Mouse (Mus musculus) gastrocnemius, adult 18-20 months (tissue): ENCODE measurements at regions not wholly inside any gene's neighbourhood (a gene's known extent, or its start where the extent isn't known, plus 50 kb on each side); places are given as distances from the start of the nearest gene placed in this dataset.
A peak's percentile ranks its signal among the peaks of the same experiment; 100 is the strongest.

ENCODE experiments used
- DNase-seq: peaks from one replicate; pipeline ENCODE4 v3.0.0; 2021; ENCODE audit warnings: low spot score

DNA sequence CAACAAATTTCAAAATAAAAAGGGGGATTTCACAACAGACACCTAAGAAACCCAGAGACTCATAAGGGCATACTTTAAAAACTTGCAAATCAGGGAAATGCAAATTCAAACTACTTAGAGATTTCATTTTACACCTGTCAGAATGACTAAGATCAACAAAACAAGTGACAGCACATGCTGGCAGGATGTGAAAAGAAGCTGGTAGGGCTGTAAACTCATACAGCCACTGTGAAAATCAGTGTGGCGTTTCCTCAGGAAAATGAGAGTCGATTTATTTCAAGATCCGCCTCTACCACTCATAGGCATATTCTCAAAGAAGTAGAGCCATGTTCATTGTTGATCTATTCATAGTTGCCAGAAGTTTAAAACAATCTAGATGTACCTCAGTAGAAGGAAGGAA, 133.6 kb upstream of the Veph1 start:
- no peak for DNase-seq

DNA sequence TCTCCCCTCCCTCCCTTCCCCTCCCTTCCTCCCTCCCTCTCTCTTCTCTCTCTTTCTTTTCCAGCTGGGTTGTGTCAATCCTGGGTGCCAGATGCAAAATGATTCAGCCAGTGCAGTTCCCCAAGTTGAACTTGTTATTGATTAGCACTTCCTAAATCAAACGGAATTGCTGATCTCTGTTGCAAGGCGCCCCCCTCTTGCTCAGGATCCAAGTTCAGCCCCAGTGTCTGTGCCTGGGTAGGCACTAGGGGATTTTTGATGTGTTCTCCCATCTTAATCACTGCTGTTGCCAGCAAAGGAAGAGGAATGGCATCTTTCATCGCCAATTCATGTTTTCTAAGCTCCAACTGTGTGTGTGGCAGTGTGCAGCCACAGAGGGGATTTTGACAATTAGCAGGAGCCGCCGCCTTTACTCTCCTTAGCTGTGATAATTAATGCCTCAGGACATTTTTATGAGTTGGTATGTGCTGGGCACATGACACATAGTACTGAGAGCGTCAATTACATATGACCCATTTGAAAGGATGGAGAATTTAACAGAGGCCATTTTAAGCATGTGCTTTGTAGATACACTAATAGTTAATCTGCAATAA, 125.9 kb upstream of the Veph1 start:
- no peak for DNase-seq

DNA sequence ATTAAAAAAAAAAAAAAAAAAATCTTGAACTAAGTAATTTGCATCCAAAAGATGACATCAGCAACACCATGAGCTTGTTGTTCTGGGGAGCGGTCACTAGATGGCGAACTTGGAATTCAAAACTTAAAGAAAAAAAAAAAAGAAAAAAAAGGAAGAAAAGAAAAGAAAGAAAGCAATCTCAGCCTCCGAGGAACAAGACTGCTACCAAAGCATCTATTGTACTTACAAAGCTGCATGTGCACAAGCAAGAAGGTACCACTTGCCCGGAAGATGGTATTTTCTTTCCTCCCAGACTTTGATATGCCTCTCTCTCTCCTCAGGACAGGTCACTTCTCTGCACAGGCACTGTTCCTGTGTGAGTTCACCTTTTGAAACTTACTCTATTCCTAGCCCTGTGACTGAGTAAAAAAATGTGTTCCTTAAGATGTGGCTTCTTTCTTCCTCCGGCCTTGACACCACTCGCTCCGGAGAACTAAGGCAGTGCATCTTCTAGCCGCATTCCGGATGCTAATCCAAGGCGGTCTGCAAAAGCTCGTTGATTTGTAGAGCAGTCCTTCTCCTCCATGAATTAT, 114.2 kb upstream of the Veph1 start:
- DNase-seq = peak; percentile 3

DNA sequence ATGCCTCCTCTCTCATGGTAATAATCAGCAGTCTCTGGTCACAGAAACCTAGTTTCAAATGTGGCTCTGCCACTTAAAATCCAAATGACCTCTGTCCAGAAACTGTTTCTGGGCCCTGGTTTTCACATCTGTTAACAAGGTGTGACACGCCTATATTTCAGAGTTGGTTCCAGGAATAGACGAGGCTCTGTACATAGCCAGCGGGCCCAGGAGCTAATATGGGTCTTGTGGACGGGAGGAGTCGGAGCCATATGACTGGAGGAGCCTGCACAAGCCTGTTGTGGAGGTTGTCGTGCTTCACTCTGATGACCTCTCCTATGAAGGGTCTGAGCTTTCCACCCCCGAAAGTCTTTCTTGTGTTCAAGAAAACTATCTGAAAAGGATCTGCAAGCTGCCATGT, 112.2 kb upstream of the Veph1 start:
- DNase-seq = no peak

DNA sequence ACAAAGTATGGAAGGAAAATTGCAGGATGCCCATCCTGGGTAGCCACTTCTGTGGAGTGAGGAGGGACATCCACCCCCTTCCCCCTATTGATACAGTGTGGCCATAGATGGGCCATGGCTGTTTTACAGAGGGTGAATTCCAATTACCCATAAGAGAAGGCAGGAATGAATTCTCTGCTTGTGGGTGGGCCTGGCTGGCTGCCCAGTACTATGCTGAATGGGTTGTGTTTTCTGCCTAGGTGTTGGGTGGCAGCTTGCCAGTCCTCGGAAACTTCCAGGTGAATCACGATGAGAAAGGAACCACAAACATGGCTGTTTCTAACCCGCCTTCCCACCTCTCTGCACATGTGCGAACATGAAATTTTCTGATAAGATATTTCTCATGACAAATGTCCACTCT, 109.0 kb upstream of the Veph1 start:
- DNase-seq = no peak

DNA sequence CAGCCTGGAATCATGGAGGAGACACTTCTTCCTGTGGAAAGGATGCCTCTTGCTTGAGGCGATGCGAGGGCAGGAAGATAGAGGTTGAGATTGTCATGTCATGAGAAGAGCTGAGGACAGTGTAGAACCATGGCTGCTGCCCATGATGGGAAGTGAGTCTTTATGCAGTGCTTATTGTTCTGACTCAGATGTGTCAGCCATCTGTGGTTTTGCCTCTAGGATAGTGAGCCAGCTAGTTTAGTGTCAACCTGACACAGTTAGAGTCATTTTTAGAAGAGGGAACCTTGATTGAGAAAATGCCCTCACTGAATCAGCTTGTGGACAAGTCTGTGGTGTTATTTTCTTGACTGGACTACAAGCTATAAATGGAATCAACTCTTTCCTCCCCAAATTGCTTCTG, 107.1 kb upstream of the Veph1 start:
- DNase-seq = no peak

DNA sequence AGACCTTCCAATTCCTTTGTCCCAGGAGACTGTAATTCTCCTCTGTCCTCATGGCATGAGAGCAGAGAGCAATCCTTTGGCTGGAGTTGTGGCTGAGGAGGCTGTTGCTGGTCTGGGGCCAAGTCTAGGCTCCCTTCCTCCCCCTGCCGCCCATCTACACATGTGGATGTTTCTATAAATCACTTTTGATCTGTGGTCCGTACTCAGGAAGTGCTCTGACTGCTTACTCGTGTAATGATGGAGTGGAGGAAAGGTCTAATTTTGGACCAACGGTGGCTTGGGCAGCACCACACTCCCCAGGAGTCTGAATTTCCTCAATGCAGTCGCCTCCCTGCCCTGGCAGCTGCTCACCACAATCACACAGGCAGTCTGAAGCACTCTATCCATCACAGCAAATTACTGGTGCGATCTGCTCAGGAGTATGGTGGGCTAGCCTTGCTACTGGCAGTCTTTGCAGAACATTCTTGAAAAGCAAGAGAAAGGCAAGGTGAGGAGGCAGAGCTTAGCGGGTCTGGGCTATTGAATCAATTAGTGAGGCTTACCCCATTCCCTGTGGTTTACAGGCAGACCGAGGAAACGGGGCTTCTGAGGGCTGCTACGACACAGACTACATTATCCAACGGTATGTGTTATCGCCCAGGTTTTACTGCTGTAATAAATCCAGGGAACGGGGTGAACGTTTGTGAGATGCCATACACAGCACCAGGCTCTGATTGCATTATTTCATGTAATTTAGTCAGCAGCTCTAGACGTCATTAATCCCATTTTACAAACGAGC, 104.3 kb upstream of the Veph1 start:
- no peak for DNase-seq

DNA sequence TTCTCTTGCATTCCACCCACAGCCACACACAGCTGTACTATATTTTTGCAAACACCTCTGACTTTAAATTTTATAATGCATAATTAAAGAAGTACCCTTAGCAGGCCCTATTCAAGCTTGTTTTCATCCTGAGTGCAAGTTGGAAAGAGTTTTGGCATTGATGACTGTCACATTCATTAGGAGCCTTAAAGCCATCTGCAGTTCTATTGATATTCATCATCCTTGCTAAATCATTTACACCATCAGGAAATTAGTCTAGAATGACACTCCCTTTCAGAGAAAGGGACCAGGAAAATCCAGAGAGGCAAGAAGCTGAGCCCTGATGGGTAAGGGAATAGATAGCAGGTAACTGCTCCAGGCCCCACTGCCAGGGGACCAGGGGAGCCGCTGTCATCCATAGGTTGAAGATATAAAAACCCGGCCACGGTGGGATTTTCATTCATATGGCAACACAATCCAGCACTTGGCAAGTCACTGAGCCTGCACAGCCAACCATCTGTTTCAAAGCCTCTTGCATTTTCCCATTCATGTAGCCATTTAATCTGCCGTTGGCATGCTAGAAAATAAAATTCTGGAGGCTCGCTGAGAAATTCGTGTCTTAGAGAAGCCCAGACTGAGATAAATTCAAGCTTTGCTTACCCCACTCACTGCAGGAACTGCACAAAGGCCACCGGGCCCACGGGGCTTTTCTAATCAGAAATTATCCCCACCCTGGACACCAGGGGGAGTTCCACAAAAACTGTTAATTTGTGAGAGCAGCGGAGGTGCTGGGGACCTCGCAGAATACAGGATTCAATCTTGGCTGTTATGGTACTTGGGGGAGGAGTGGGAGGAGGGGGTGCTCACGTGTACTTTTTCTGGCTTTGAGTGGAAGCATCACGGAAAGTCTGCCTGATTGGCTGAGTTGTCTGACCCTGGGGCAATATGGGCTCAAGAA, 101.8 kb upstream of the Veph1 start:
- no peak for DNase-seq

DNA sequence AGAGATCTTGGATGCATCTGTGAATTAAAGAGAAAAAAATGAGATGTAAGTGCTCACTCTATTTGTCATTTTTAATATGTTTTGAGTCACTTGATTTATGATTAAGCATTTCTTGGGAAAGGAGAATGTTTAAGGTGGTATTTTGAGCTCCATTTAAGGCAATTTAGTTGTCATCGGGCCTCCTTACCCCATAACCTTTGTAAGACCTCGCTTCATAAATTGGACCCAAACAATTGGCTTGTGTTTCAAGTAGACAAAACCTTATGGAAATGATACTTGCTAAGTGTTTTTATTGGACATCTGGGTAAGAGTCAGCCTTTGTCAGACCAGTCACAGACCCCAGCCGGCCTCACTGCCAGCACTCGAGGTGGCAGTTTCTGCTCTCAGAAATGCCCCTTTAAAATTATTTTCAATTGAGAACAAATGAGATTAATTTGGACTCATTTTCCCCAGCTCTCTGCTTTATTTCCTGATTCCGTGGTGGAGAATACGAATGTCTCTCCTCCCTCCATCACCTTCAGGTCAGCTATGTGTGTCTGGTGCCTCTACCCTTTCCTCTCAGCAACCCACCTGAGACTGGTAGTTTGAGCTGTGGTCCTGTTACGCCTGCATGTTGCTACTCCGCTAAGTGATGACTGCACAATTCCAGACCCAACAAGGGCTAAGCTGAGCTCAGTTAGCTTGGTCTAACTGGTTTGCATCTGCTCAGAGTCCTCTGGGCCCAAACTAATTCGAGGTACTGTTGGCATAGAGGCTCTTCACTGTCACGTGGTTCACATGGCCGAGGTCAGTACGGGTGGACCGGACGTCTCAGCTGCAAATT, 78.7 kb upstream of the Veph1 start:
- DNase-seq = no peak

DNA sequence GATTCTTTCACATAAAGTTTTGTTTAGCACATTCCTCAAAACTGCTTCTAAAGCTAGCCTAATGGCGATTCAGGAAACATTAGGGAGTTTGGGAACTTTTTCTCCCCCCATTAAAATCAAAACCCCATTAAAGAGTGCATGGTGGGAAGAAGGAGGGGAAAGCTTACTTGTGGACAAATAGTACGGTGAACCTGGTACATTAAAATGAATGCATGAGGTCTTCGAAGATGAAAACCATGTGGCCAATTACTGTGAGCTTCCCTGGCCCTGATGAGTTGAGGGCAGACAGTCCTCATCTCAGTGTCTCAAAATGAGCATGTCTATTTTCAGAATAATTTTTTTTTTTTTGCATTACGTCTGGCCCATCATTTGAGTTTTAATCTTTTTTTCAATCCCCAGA, 78.0 kb upstream of the Veph1 start:
- no peak for DNase-seq

DNA sequence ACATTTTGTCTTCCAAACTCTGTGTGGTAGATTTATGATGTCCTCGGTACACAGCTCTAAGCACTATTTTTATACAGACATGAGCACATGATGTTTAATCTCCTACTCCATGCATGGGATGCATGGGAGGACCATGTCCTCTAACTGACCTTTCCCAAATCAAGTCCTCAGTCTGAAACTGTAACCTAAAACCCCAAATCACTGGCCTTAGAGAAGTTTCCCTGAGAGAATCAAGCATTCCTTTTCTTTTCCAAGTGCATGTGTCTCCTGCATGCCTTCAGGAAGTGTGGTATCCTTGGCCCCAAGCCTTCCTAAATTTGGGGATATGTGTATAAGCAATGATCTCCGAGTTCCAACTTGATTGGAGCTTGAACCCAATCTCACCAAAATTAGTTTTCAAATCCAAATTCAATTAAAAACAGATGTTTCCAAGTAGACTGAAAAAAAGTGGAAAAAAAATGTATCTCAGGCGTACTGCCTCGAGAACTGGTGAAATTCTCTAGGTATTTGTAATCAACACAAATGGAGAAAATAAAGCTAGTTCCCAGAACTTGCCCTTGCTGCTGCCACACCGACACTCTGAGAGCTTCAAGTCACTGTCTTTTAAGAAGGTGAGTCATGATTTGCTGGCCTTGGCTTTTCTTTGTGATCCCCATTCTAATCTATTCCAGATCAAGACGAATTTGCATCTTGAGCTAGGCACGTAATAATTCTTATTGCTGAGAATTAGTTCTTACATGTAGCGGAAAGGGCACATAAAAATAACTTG, 77.4 kb upstream of the Veph1 start:
- no peak for DNase-seq
